Mouse (Mus musculus): ENCODE measurements around the gene Tarsl2.

DNA sequence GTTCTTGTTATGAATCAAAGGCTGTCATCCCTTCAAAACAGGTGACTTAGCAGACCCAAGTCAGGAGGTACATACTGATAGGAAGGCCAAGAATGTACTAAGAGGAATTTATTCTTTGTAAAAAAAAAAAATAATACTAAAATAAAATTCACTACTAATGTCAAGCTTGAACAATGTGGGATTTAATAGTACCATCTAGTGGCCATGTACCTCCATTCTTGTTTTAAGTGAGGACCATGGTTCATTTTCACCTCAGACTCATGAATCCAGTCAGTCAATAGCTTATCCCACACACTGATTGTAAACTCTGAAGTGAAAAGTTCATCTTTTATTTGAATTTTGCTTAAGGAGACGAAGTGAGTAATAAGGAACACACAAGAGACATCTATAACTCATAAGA, 25.9 kb upstream of the Tarsl2 start:
- TF ChIP-seq CTCF (IDR thresholded peaks at IDR 0.05; ENCODE audit: low read depth, low read length) (no peak), POLR2A (IDR thresholded peaks at IDR 0.05; ENCODE audit: borderline replicate concordance, low read depth, low read length) (no peak)
